Mouse (Mus musculus) heart, adult 2 months (tissue): ENCODE measurements at regions not wholly inside any gene's neighbourhood (a gene's known extent, or its start where the extent isn't known, plus 50 kb on each side); places are given as distances from the start of the nearest gene placed in this dataset.

Experiments
- CTCF ChIP-seq: fragments of 200-600 bp; IDR thresholded peaks from 2 replicates; pipeline ENCODE4 v1.8.1; 2022; ENCODE audit warnings: antibody characterized with exemption, mild to moderate bottlenecking, moderate library complexity
- EP300 ChIP-seq: fragments of 200-500 bp; IDR thresholded peaks from 2 replicates; pipeline ENCODE4 v1.6.1; 2011; ENCODE audit warnings: low read depth, low read length, control low read depth; ENCODE audit not compliant: insufficient read depth
- POLR2A ChIP-seq: fragments of 200-500 bp; IDR thresholded peaks from 2 replicates; pipeline ENCODE4 v1.6.1; 2011; ENCODE audit warnings: mild to moderate bottlenecking, low read depth, low read length, control low read depth; ENCODE audit not compliant: insufficient read depth

GRCm38 (mm10) chr12:35216725-35217124 is 169.7 kb downstream of the Snx13 start:
- no peak for TF ChIP-seq CTCF
- no peak for TF ChIP-seq EP300
- TF ChIP-seq POLR2A, result no peak
